Comparison of ENCODE assay signal across 12 mouse cellular contexts in the genomic region with DNA sequence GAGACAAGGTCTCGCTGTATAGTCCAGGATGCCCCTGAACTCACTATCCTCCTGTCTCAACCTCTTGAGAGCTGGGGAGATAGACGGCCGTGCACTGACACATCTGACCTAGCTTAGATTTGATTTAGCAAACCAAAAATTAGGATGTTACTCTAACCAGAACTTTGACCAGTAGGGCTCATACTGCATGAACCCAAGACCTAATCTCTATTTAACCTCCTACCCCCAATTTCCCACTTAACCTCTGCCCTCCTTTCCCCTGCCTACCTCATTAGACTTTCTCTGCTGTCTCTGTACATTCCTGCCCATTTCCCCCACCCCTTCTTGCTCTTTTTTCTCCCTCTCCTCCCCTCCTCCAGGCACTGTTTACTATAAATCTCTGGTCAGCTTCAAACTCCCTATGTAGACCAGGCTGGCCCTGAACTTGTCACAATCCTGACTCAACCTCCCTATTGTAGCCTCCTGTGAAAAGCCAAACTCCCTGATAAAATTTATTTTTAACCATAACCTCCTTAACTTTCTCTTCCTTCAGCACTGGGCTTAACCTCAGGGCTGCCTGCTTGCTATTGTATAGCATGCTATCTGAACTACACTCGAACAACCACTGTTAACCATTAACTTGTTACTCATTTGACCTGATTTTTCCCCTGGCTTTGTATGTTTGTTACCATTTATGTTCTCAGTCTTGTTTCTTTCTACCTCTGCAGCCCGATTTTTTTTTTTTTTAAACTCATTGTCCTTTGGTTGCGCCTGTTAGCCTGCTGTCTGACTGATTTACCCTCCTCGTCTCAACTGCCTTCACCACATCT. TPM values are rescaled to one million over a fixed set of nuclear protein-coding genes. Genes with fewer than 3 reads are reported as not detected.
DNase-seq lines count a peak whose midpoint lies in the region; ATAC-seq and TF ChIP-seq lines count a peak whose summit lies in the region.
"Had no signal": no experiment of that assay in that cellular context is flagged by ENCODE, and none has a peak within 500 bp of the region (broad histone marks: within the 10 kb centered on the region; RNA-seq: fewer than 3 reads in every experiment).

No protein-coding gene starts in this region.

- intact Hi-C loops in left cerebral cortex, adult 2 months (cut with DNase I), result no loop called here

- H3K4me3 ChIP-seq in kidney, adult 2 months (ENCODE audit: insufficient read depth, low read depth, low read length), result no peak overlapping the region
- H3K4me3 ChIP-seq in intestine, embryonic 16.5 days (ENCODE audit: low read length), result peak overlapping the region; percentile 28
- H3K4me3 ChIP-seq in liver, embryonic 11.5 days (ENCODE audit: low read depth, low read length), result no peak overlapping the region
- H3K4me3 ChIP-seq in neural tube, embryonic 15.5 days (replicated peaks), result peak overlapping the region; percentile 25
- no peak overlapping the region for H3K4me3 ChIP-seq in left cerebral cortex, adult 2 months
- H3K4me3 ChIP-seq: midbrain, embryonic 12.5 days had no signal

- H3K27me3 ChIP-seq in kidney, adult 2 months (replicated peaks; ENCODE audit: control insufficient read depth, insufficient read depth, low read length), result no peaks in the 10 kb centered on the region
- H3K27me3 ChIP-seq in intestine, embryonic 16.5 days (replicated peaks; ENCODE audit: control insufficient read depth, insufficient read depth, low read length), result no peaks in the 10 kb centered on the region
- peaks cover 31% of the 10 kb centered on the region for H3K27me3 ChIP-seq in liver, embryonic 11.5 days (replicated peaks; ENCODE audit: control insufficient read depth, insufficient read depth, low read length)
- no peaks in the 10 kb centered on the region for H3K27me3 ChIP-seq in neural tube, embryonic 15.5 days (replicated peaks)
- H3K27me3 ChIP-seq: midbrain, embryonic 12.5 days had no signal

- WGBS in kidney, adult 2 months, result 47% methylated on average over 7 of the region's 7 CpGs
- WGBS in intestine, embryonic 16.5 days, result 50% methylated on average over 7 of the region's 7 CpGs
- WGBS in liver, embryonic 11.5 days, result 61% methylated on average over 7 of the region's 7 CpGs
- 38% methylated on average over 7 of the region's 7 CpGs for WGBS in neural tube, embryonic 15.5 days

- peak; percentile 67 for DNase-seq in kidney, adult 2 months
- DNase-seq in kidney, adult 11 months, result no peak
- no peak for DNase-seq in liver, embryonic 11.5 days (ENCODE audit: low spot score)
- no peak for DNase-seq in left cerebral cortex, adult 2 months (ENCODE audit: extremely low spot score in 1 of 2, low spot score in 2 of 2)
- no peak for DNase-seq in gastrocnemius, postnatal 10 days
- DNase-seq: gastrocnemius, postnatal 36 days; right cerebral cortex, postnatal 4 days had no signal

- no peak for TF ChIP-seq POLR2A in kidney, adult 2 months (IDR thresholded peaks at IDR 0.05; ENCODE audit: low read depth, low read length)

- peak; percentile 67 for ATAC-seq in intestine, embryonic 16.5 days
- no peak for ATAC-seq in liver, embryonic 11.5 days (replicated peaks; ENCODE audit: low FRiP score)
- no peak for ATAC-seq in neural tube, embryonic 15.5 days (ENCODE audit: low FRiP score)
- ATAC-seq in erythroid progenitor cell, adult 5-6 weeks (replicated peaks; ENCODE audit: low FRiP score, poor library complexity, severe bottlenecking), result no peak
- ATAC-seq: lung, postnatal 0 days had no signal

- peak overlapping the region; percentile 41; the same call in 1 of the 2 replicates for H3K27ac ChIP-seq in kidney, adult 2 months (ENCODE audit: insufficient read depth, low read depth, low read length)
- peak overlapping the region; percentile 54; the same call in 1 of the 2 replicates for H3K27ac ChIP-seq in intestine, embryonic 16.5 days (ENCODE audit: low read length)
- peak overlapping the region; percentile 80; the same call in 1 of the 2 replicates for H3K27ac ChIP-seq in liver, embryonic 11.5 days (ENCODE audit: low read depth, low read length)
- H3K27ac ChIP-seq in neural tube, embryonic 15.5 days (replicated peaks), result no peak overlapping the region
- H3K27ac ChIP-seq in left cerebral cortex, adult 2 months, result no peak overlapping the region
- H3K27ac ChIP-seq: midbrain, embryonic 12.5 days had no signal

- no peaks in the 10 kb centered on the region for H3K36me3 ChIP-seq in kidney, adult 2 months (ENCODE audit: control insufficient read depth, insufficient read depth, low read length)
- no peaks in the 10 kb centered on the region for H3K36me3 ChIP-seq in intestine, embryonic 16.5 days (ENCODE audit: control insufficient read depth, insufficient read depth, low read length)
- no peaks in the 10 kb centered on the region for H3K36me3 ChIP-seq in liver, embryonic 11.5 days (ENCODE audit: control insufficient read depth, insufficient read depth, low read length)
- peaks cover 32% of the 10 kb centered on the region for H3K36me3 ChIP-seq in neural tube, embryonic 15.5 days

- no peaks in the 10 kb centered on the region for H3K9me3 ChIP-seq in intestine, embryonic 16.5 days (ENCODE audit: control insufficient read depth, low read length)
- H3K9me3 ChIP-seq in liver, embryonic 11.5 days (ENCODE audit: control insufficient read depth, low read length), result no peaks in the 10 kb centered on the region
- H3K9me3 ChIP-seq in neural tube, embryonic 15.5 days (replicated peaks), result no peaks in the 10 kb centered on the region
- H3K9me3 ChIP-seq: midbrain, embryonic 12.5 days had no signal

- no peak overlapping the region for H3K9ac ChIP-seq in intestine, embryonic 16.5 days (ENCODE audit: low read depth, low read length)
- H3K9ac ChIP-seq in liver, embryonic 11.5 days (ENCODE audit: low read depth, low read length), result no peak overlapping the region
- peak overlapping the region; percentile 34; the same call in 1 of the 2 replicates for H3K9ac ChIP-seq in neural tube, embryonic 15.5 days (replicated peaks)
- H3K9ac ChIP-seq: midbrain, embryonic 12.5 days had no signal

- H3K4me2 ChIP-seq in intestine, embryonic 16.5 days (ENCODE audit: low read depth, low read length), result peak overlapping the region; percentile 52
- H3K4me2 ChIP-seq in liver, embryonic 11.5 days, result peak overlapping the region; percentile 39
- H3K4me2 ChIP-seq in neural tube, embryonic 15.5 days, result peak overlapping the region; percentile 82

- H3K4me1 ChIP-seq in kidney, adult 2 months (ENCODE audit: control insufficient read depth, insufficient read depth, low read length), result peaks cover 5% of the 10 kb centered on the region; the same call in 1 of the 2 replicates
- peaks cover 33% of the 10 kb centered on the region for H3K4me1 ChIP-seq in intestine, embryonic 16.5 days (ENCODE audit: control insufficient read depth, insufficient read depth, low read length)
- H3K4me1 ChIP-seq in liver, embryonic 11.5 days (replicated peaks; ENCODE audit: control insufficient read depth, insufficient read depth, low read length), result 0 out of 2 replicates have a peak, but pooled peaks cover 6% of the 10 kb centered on the region
- H3K4me1 ChIP-seq in neural tube, embryonic 15.5 days, result peaks cover 71% of the 10 kb centered on the region

- no peak for TF ChIP-seq CTCF in kidney, adult 2 months (conservative IDR thresholded peaks at IDR 0.05; ENCODE audit: insufficient read depth, insufficient read length, low read depth, low read length)
- no peak for TF ChIP-seq CTCF in left cerebral cortex, adult 2 months (IDR thresholded peaks at IDR 0.05)

RNA-seq across cellular contexts. Expression of gene Lrfn3, which starts 4.0 kb away (rescaled TPM):
- polyA plus RNA-seq in kidney, adult 2 months (2012; rRNA removed), result 9.6 and 11.6 TPM in 2 replicates
- polyA plus RNA-seq in intestine, embryonic 16.5 days (2015; fragmentation: Nextera tagmentation; extraction: Ambion mirVana), result 2.5 and 3.0 TPM in 2 replicates
- polyA plus RNA-seq in liver, embryonic 11.5 days (2014; fragmentation: Nextera tagmentation; extraction: Ambion mirVana), result 3.5 TPM in 2 replicates
- 13.5 and 15.7 TPM in 2 replicates for polyA plus RNA-seq in neural tube, embryonic 15.5 days (2015; fragmentation: Nextera tagmentation; extraction: Ambion mirVana)
- 10 to 100 TPM; 33.0 to 36.4 TPM for total RNA-seq in left cerebral cortex, adult 2 months (2021)
- not detected in 2 replicates for total RNA-seq in erythroid progenitor cell, adult 5-6 weeks (2015; ENCODE audit: low replicate concordance)
- total RNA-seq in erythroid progenitor cell, adult 5-6 weeks (2017; ENCODE audit: low replicate concordance), result not detected in 2 replicates
- total RNA-seq in gastrocnemius, postnatal 10 days (2021), result 1 to 10 TPM; 1.6 to 3.1 TPM

RNA-seq across cellular contexts. Expression of gene Sdhaf1, which starts 34.9 kb away (rescaled TPM):
- 26.4 and 27.3 TPM in 2 replicates for polyA plus RNA-seq in kidney, adult 2 months (2012; rRNA removed)
- polyA plus RNA-seq in intestine, embryonic 16.5 days (2015; fragmentation: Nextera tagmentation; extraction: Ambion mirVana), result 13.8 and 14.3 TPM in 2 replicates
- polyA plus RNA-seq in liver, embryonic 11.5 days (2014; fragmentation: Nextera tagmentation; extraction: Ambion mirVana), result 13.5 and 14.6 TPM in 2 replicates
- 16.0 and 16.7 TPM in 2 replicates for polyA plus RNA-seq in neural tube, embryonic 15.5 days (2015; fragmentation: Nextera tagmentation; extraction: Ambion mirVana)
- 1 to 10 TPM; 7.0 to 8.0 TPM for total RNA-seq in left cerebral cortex, adult 2 months (2021)
- 2.5 TPM in 1 of 2 replicates, not detected in the other for total RNA-seq in erythroid progenitor cell, adult 5-6 weeks (2015; ENCODE audit: low replicate concordance)
- total RNA-seq in erythroid progenitor cell, adult 5-6 weeks (2017; ENCODE audit: low replicate concordance), result 0.45 and 0.64 TPM in 2 replicates
- 10 to 100 TPM; 10.3 to 11.5 TPM for total RNA-seq in gastrocnemius, postnatal 10 days (2021)

RNA-seq across cellular contexts. Expression of gene E130208F15Rik, which starts 37.0 kb away (rescaled TPM):
- polyA plus RNA-seq in kidney, adult 2 months (2012; rRNA removed), result 0.42 and 1.1 TPM in 2 replicates
- polyA plus RNA-seq in intestine, embryonic 16.5 days (2015; fragmentation: Nextera tagmentation; extraction: Ambion mirVana), result 0.61 and 2.8 TPM in 2 replicates
- polyA plus RNA-seq in liver, embryonic 11.5 days (2014; fragmentation: Nextera tagmentation; extraction: Ambion mirVana), result not detected in 2 replicates
- not detected in 2 replicates for polyA plus RNA-seq in neural tube, embryonic 15.5 days (2015; fragmentation: Nextera tagmentation; extraction: Ambion mirVana)
- total RNA-seq in left cerebral cortex, adult 2 months (2021), result under 1 TPM in 1 of 2 experiments, not detected in 1; 0.66 TPM
- not detected in 2 replicates for total RNA-seq in erythroid progenitor cell, adult 5-6 weeks (2015; ENCODE audit: low replicate concordance)
- 0.39 TPM in 1 of 2 replicates, not detected in the other for total RNA-seq in erythroid progenitor cell, adult 5-6 weeks (2017; ENCODE audit: low replicate concordance)
- 1 to 10 TPM; 1.0 to 1.2 TPM for total RNA-seq in gastrocnemius, postnatal 10 days (2021)
- polyA plus RNA-seq: lung, postnatal 0 days; midbrain, embryonic 12.5 days had no signal

RNA-seq across cellular contexts. Expression of gene Syne4, which starts 44.0 kb away (rescaled TPM):
- 162 and 170 TPM in 2 replicates for polyA plus RNA-seq in kidney, adult 2 months (2012; rRNA removed)
- 58.9 and 59.7 TPM in 2 replicates for polyA plus RNA-seq in intestine, embryonic 16.5 days (2015; fragmentation: Nextera tagmentation; extraction: Ambion mirVana)
- 25.6 and 28.9 TPM in 2 replicates for polyA plus RNA-seq in liver, embryonic 11.5 days (2014; fragmentation: Nextera tagmentation; extraction: Ambion mirVana)
- 18.9 and 24.7 TPM in 2 replicates for polyA plus RNA-seq in neural tube, embryonic 15.5 days (2015; fragmentation: Nextera tagmentation; extraction: Ambion mirVana)
- 10 to 100 TPM in 1 of 2 experiments, 1 to 10 TPM in 1; 8.8 to 19.2 TPM for total RNA-seq in left cerebral cortex, adult 2 months (2021)
- not detected in 2 replicates for total RNA-seq in erythroid progenitor cell, adult 5-6 weeks (2015; ENCODE audit: low replicate concordance)
- not detected in 2 replicates for total RNA-seq in erythroid progenitor cell, adult 5-6 weeks (2017; ENCODE audit: low replicate concordance)
- total RNA-seq in gastrocnemius, postnatal 10 days (2021), result 1 to 10 TPM; 1.8 TPM

RNA-seq across cellular contexts. Expression of gene Alkbh6, which starts 50.1 kb away (rescaled TPM):
- 99.0 and 122 TPM in 2 replicates for polyA plus RNA-seq in kidney, adult 2 months (2012; rRNA removed)
- polyA plus RNA-seq in intestine, embryonic 16.5 days (2015; fragmentation: Nextera tagmentation; extraction: Ambion mirVana), result 68.8 and 70.6 TPM in 2 replicates
- 38.7 and 43.4 TPM in 2 replicates for polyA plus RNA-seq in liver, embryonic 11.5 days (2014; fragmentation: Nextera tagmentation; extraction: Ambion mirVana)
- 131 and 141 TPM in 2 replicates for polyA plus RNA-seq in neural tube, embryonic 15.5 days (2015; fragmentation: Nextera tagmentation; extraction: Ambion mirVana)
- 10 to 100 TPM; 65.7 to 71.4 TPM for total RNA-seq in left cerebral cortex, adult 2 months (2021)
- 2.5 and 11.3 TPM in 2 replicates for total RNA-seq in erythroid progenitor cell, adult 5-6 weeks (2015; ENCODE audit: low replicate concordance)
- 4.2 TPM in 1 of 2 replicates, not detected in the other for total RNA-seq in erythroid progenitor cell, adult 5-6 weeks (2017; ENCODE audit: low replicate concordance)
- 10 to 100 TPM; 18.3 to 18.6 TPM for total RNA-seq in gastrocnemius, postnatal 10 days (2021)

Comparison
In these comparisons a context has a peak if more than half of its experiments do, and no peak if none do; other contexts are left out.
1. H3K27ac ChIP-seq: peak in kidney, adult 2 months (single experiment), intestine, embryonic 16.5 days (single experiment) and liver, embryonic 11.5 days (single experiment); none in neural tube, embryonic 15.5 days (single experiment) and left cerebral cortex, adult 2 months (single experiment).
2. H3K4me3 ChIP-seq: peak in intestine, embryonic 16.5 days (single experiment) and neural tube, embryonic 15.5 days (single experiment); none in kidney, adult 2 months (single experiment), liver, embryonic 11.5 days (single experiment) and left cerebral cortex, adult 2 months (single experiment).
3. Peak in every context shown above with its lines, with median percentiles within 50 percentile points of each other: H3K4me2 ChIP-seq.